Mouse (Mus musculus) kidney, embryonic 16.5 days (tissue): ENCODE measurements around the gene Olfr1446. TPM values are rescaled to one million over a fixed set of nuclear protein-coding genes. Genes with fewer than 3 reads are reported as not detected.

Source experiments
- ATAC-seq: fragments of 200-750 bp; cut with Nextera tagmentation; 2 replicates; pipeline ENCODE4 v1.8.0; 2017; ENCODE audit warnings: moderate TSS enrichment; ENCODE audit not compliant: low FRiP score, low TSS enrichment
- H3K27ac ChIP-seq: fragments of 300-500 bp; sonication (generic); 2 replicates; pipeline ENCODE4 v1.5.1; 2014; ENCODE audit warnings: low read length
- H3K27me3 ChIP-seq: fragments of 300-500 bp; sonication (generic); 2 replicates; pipeline ENCODE4 v1.6.1; 2014; ENCODE audit warnings: low read length, control low read depth, mixed read lengths; ENCODE audit not compliant: insufficient read depth
- H3K36me3 ChIP-seq: fragments of 300-500 bp; sonication (generic); 2 replicates; pipeline ENCODE4 v1.6.1; 2014; ENCODE audit warnings: low read length, control low read depth, mixed read lengths; ENCODE audit not compliant: insufficient read depth
- H3K4me1 ChIP-seq: fragments of 300-500 bp; sonication (generic); 2 replicates; pipeline ENCODE4 v1.6.1; 2014; ENCODE audit warnings: low read length, control low read depth, mixed read lengths; ENCODE audit not compliant: insufficient read depth
- H3K4me2 ChIP-seq: fragments of 300-500 bp; sonication (generic); replicated peaks from 2 replicates; pipeline ENCODE4 v1.6.1; 2014; ENCODE audit warnings: low read depth, low read length
- H3K4me3 ChIP-seq: fragments of 300-500 bp; sonication (generic); 2 replicates; pipeline ENCODE4 v1.5.1; 2014; ENCODE audit warnings: mild to moderate bottlenecking, low read length
- H3K9ac ChIP-seq: fragments of 300-500 bp; sonication (generic); replicated peaks from 2 replicates; pipeline ENCODE4 v1.6.1; 2014; ENCODE audit warnings: low read length
- H3K9me3 ChIP-seq: fragments of 300-500 bp; sonication (generic); 2 replicates; pipeline ENCODE4 v1.6.1; 2016; ENCODE audit warnings: low read length, control low read depth
- WGBS: fragments of 180-500 bp; shearing (Covaris S2); extraction: QIAGEN DNeasy Blood & Tissue Kit; methylation state at CpG from one replicate; pipeline ENCODE4 v1.1.7; 2014; 5-methylcytosine and 5-hydroxymethylcytosine counted together
- polyA plus RNA-seq: library from polyadenylated mRNA; unstranded; fragments of >200 nt; fragmentation: Nextera tagmentation; extraction: Ambion mirVana; gene quantifications from 2 replicates; pipeline ENCODE4 v1.2.1, GENCODE M21; 2015

The Olfr1446 gene
- not detected in 2 replicates for polyA plus RNA-seq

DNA sequence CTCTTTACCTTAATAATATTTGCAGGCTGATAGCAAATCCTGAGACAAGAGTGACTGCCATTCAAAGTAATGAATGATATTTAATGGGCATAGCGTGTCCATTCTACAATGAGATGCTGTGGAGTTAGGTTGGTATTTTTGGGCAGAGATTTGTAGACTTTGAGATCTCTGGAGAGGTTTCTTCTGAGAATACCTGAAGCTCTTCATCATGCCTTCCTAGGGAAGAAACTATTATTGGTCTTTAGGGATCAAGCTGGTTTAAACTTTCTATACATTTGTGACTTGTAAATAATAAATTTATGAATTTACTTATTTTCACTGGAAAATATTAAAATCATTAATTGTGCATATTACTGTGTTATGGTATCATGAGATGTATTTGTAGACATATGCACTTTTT lies at the start of gene Olfr1446:
TSS of gene Olfr1446 (minus strand) at position 101 of the 400 bp plus-strand sequence.
- ATAC-seq, result no peak
- Histone ChIP-seq H3K4me3 (no peak within 1 kb of the TSS), H3K9ac (no peak within 1 kb of the TSS), H3K27ac (no peak within 1 kb of the TSS), H3K4me2 (no peak within 1 kb of the TSS), H3K9me3 (no peaks in the 10 kb centered on the region), H3K27me3 (no peaks in the 10 kb centered on the region), H3K4me1 (no peaks in the 10 kb centered on the region), H3K36me3 (no peaks in the 10 kb centered on the region)
- 81% methylated on average over 1 of the region's 1 CpGs for WGBS

DNA sequence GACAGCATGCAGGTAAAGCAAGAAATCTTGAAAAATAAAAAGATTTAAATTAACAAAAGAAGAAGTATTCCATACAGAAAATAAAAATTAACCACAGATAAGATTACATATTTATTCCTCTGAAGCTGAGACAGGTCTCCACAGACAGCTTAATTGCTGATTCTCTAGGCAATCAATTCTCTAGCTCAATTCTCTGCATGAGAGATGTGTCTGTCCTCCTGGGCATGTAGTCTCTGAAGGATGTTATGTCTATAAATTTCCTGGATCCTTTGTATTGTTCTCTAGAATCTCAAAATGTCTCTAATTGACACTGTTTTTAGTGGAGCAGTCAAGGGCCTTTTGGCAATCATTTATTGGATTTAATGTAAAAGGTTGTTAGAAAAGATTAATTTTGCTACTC lies 37.2 kb upstream of the Olfr1446 start, which contains the start of gene Olfr1449:
TSS of gene Olfr1449 (plus strand) at position 301 of the 400 bp plus-strand sequence.
- no peak within 1 kb of the TSS for H3K27ac ChIP-seq
- H3K36me3 ChIP-seq, result no peaks in the 10 kb centered on the region
- H3K9me3 ChIP-seq, result no peaks in the 10 kb centered on the region
- ATAC-seq, result no peak
- H3K27me3 ChIP-seq, result no peaks in the 10 kb centered on the region
- no peak within 1 kb of the TSS for H3K4me3 ChIP-seq
- H3K9ac ChIP-seq, result no peak within 1 kb of the TSS
- H3K4me1 ChIP-seq, result no peaks in the 10 kb centered on the region
- no peak within 1 kb of the TSS for H3K4me2 ChIP-seq

GRCm38 (mm10) chr19:12924319-12924718 lies 31.0 kb upstream of the Olfr1446 start, which contains the start of gene Olfr1448:
Gene Olfr1448 (minus strand): TSS chr19:12924419.
- WGBS, result 79% methylated on average over 1 of the region's 1 CpGs
- H3K27ac ChIP-seq, result no peak within 1 kb of the TSS
- no peaks in the 10 kb centered on the region for H3K27me3 ChIP-seq
- no peak for ATAC-seq
- H3K9ac ChIP-seq, result no peak within 1 kb of the TSS
- H3K4me3 ChIP-seq, result no peak within 1 kb of the TSS
- H3K36me3 ChIP-seq, result no peaks in the 10 kb centered on the region
- H3K4me2 ChIP-seq, result no peak within 1 kb of the TSS
- no peaks in the 10 kb centered on the region for H3K9me3 ChIP-seq
- H3K4me1 ChIP-seq, result no peaks in the 10 kb centered on the region

DNA sequence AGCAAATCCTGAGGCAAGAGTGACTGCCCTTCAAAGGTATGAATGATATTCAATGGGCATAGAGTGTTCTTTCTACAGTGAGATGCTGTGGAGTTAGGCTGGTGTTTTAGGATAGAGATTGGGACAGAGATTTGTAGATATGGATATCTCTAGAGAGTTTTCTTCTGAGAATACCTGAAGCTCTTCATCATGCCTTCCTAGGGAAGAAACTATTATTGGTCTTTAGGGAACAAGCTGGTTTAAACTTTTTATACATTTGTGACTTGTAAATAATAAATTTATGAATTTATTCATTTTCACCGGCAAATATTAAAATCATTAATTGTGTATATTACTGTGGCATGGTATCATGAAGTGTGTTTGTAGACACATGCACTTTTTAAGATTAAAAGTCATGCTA lies 10.3 kb upstream of the Olfr1446 start, which contains the start of gene Olfr1447:
TSS of gene Olfr1447 (minus strand) at position 101 of the 400 bp plus-strand sequence.
- 100% methylated on average over 1 of the region's 1 CpGs for WGBS

GRCm38 (mm10) chr19:12883555-12883954 lies 9.8 kb downstream of the Olfr1446 start, which contains the start of gene Olfr1445:
Gene Olfr1445 (plus strand): TSS chr19:12883855.
- no peak within 1 kb of the TSS for H3K4me2 ChIP-seq
- no peaks in the 10 kb centered on the region for H3K27me3 ChIP-seq
- no peak within 1 kb of the TSS for H3K27ac ChIP-seq
- H3K9ac ChIP-seq, result no peak within 1 kb of the TSS
- no peak for ATAC-seq
- H3K36me3 ChIP-seq, result no peaks in the 10 kb centered on the region
- H3K9me3 ChIP-seq, result no peaks in the 10 kb centered on the region
- H3K4me3 ChIP-seq, result no peak within 1 kb of the TSS
- WGBS, result 80% methylated on average over 2 of the region's 2 CpGs
- H3K4me1 ChIP-seq, result no peaks in the 10 kb centered on the region

More for the DNA sequence above, 10.3 kb upstream of the Olfr1446 start, which contains the start of gene Olfr1447:
- no peak within 1 kb of the TSS for H3K9ac ChIP-seq
- no peaks in the 10 kb centered on the region for H3K4me1 ChIP-seq
- H3K9me3 ChIP-seq, result no peaks in the 10 kb centered on the region; the same call in none of the 2 replicates
- no peak within 1 kb of the TSS for H3K4me3 ChIP-seq
- H3K27me3 ChIP-seq, result no peaks in the 10 kb centered on the region
- H3K36me3 ChIP-seq, result no peaks in the 10 kb centered on the region
- no peak within 1 kb of the TSS for H3K27ac ChIP-seq
- ATAC-seq, result no peak
- H3K4me2 ChIP-seq, result no peak within 1 kb of the TSS

DNA sequence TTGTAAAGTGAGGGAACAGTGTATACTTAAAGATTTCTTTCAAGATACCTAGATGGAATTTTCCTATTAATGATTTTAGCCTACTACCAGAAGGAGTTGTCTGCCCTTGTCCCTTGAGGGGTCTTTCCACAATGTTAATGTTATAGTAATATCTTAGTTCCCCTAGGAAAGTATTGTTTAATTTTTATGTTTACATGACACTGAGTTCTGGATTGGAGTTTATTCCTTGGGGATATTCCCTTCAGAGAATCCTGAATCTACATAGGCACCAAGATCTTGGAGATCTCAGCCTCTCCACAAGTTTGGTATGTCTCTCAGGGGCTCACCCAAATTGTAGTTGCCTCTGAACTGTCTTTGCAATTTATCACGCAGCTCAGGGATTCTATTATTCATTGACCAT lies 36.3 kb downstream of the Olfr1446 start, which contains the start of gene Olfr1444:
TSS of gene Olfr1444 (plus strand) at position 301 of the 400 bp plus-strand sequence.
- Histone ChIP-seq H3K4me2 (no peak within 1 kb of the TSS), H3K4me1 (no peaks in the 10 kb centered on the region), H3K36me3 (no peaks in the 10 kb centered on the region), H3K9ac (no peak within 1 kb of the TSS), H3K4me3 (no peak within 1 kb of the TSS), H3K27me3 (no peaks in the 10 kb centered on the region), H3K9me3 (no peaks in the 10 kb centered on the region), H3K27ac (no peak within 1 kb of the TSS)
- 69% methylated on average over 1 of the region's 1 CpGs for WGBS
- ATAC-seq, result no peak

DNA sequence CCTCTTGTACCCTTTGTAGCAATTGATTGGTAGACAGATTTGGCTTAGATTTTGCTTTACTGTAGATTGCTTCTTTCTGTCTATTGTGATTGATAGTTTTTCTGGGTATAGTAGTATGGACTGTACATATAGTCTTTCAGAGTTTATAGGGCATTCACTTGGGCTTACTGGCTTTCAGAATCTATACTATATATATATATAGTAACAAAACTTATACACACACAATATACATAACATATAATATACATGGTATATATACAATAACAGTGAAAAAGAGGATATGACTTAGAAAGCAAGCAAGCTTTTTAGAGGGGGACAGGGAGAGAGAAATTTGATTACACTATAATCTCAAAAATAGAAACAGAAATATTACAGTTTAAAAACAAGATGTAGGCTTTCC lies 46.9 kb downstream of the Olfr1446 start, which contains the start of gene Gm5244:
TSS of gene Gm5244 (plus strand) at position 301 of the 400 bp plus-strand sequence.
- Histone ChIP-seq H3K36me3 (no peaks in the 10 kb centered on the region), H3K27ac (no peak within 1 kb of the TSS), H3K27me3 (no peaks in the 10 kb centered on the region), H3K4me2 (no peak within 1 kb of the TSS), H3K4me1 (no peaks in the 10 kb centered on the region), H3K9ac (no peak within 1 kb of the TSS), H3K4me3 (no peak within 1 kb of the TSS), H3K9me3 (no peaks in the 10 kb centered on the region)
- no peak for ATAC-seq

GRCm38 (mm10) chr19:12838507-12838906 lies 54.8 kb downstream of the Olfr1446 start:
- 87% methylated on average over 1 of the region's 1 CpGs for WGBS
- ATAC-seq, result no peak
- no peak overlapping the region for H3K27ac ChIP-seq

More at GRCm38 (mm10) chr19:12838507-12838906, 54.8 kb downstream of the Olfr1446 start:
- Histone ChIP-seq H3K27me3 (no peaks in the 10 kb centered on the region), H3K4me3 (no peak overlapping the region), H3K4me2 (no peak overlapping the region), H3K36me3 (no peaks in the 10 kb centered on the region), H3K4me1 (no peaks in the 10 kb centered on the region), H3K9ac (no peak overlapping the region), H3K9me3 (no peaks in the 10 kb centered on the region)

Other genes starting within 250 kb of the Olfr1446 start
- gene Olfr1442, start 223.1 kb downstream of the Olfr1446 start, polyA plus RNA-seq, result 0.10 and 0.20 TPM in 2 replicates
- gene Olfr1443, start 215.4 kb downstream of the Olfr1446 start, polyA plus RNA-seq, result not detected in 2 replicates
- 87.0 and 88.0 TPM in 2 replicates for gene Keg1, start 197.7 kb downstream of the Olfr1446 start, polyA plus RNA-seq
- gene Cntf, start 127.9 kb downstream of the Olfr1446 start, polyA plus RNA-seq, result 2.6 TPM in 2 replicates
- 11.4 and 11.6 TPM in 2 replicates for gene Zfp91, start 97.4 kb downstream of the Olfr1446 start, polyA plus RNA-seq
- gene Lpxn, start 97.3 kb downstream of the Olfr1446 start, polyA plus RNA-seq, result 1.1 and 1.4 TPM in 2 replicates
- gene Gm5244, start 46.8 kb downstream of the Olfr1446 start, polyA plus RNA-seq, result not detected in 2 replicates
- not detected in 2 replicates for gene Olfr1444, start 36.2 kb downstream of the Olfr1446 start, polyA plus RNA-seq
- not detected in 2 replicates for gene Olfr1445, start 9.7 kb downstream of the Olfr1446 start, polyA plus RNA-seq
- gene Olfr1447, start 10.2 kb upstream of the Olfr1446 start, polyA plus RNA-seq, result not detected in 2 replicates
- not detected in 2 replicates for gene Olfr1448, start 30.9 kb upstream of the Olfr1446 start, polyA plus RNA-seq
- not detected in 2 replicates for gene Olfr1449, start 37.3 kb upstream of the Olfr1446 start, polyA plus RNA-seq
- gene Olfr1450, start 56.7 kb upstream of the Olfr1446 start, polyA plus RNA-seq, result not detected in 2 replicates
- not detected in 2 replicates for gene Olfr1451, start 101.5 kb upstream of the Olfr1446 start, polyA plus RNA-seq
- gene Olfr1453, start 134.8 kb upstream of the Olfr1446 start, polyA plus RNA-seq, result not detected in 2 replicates
- not detected in 2 replicates for gene Olfr1454, start 167.1 kb upstream of the Olfr1446 start, polyA plus RNA-seq
- not detected in 2 replicates for gene Olfr1457, start 204.4 kb upstream of the Olfr1446 start, polyA plus RNA-seq
- gene Olfr1458, start 213.3 kb upstream of the Olfr1446 start, polyA plus RNA-seq, result not detected in 2 replicates